Comparison of ENCODE assay signal across 9 mouse cellular contexts in the genomic region with DNA sequence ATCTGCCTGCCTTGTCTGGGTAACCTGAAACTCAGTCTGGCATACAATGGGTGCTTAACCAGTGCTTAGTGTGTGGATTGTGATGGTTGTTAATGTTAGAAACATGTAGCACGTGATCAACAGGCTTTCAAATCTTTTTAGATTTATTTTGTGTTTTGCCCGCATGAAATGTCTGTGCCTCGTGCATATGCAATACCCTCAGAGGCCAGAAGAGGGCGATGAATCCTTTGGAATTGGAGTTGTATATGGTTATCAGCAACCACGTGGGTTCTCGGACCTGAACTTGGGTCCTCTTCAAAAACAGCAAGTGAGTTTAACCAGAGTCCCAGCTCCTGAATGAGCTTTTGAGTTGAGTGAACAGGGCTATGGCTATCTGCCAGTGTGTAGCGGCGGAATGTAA.
DNase-seq lines count a peak whose midpoint lies in the region; ATAC-seq and TF ChIP-seq lines count a peak whose summit lies in the region.
"Had no signal": no experiment of that assay in that cellular context is flagged by ENCODE, and none has a peak within 500 bp of the region (broad histone marks: within the 10 kb centered on the region; RNA-seq: fewer than 3 reads in every experiment).

No protein-coding gene starts in this region.

- H3K4me1 ChIP-seq in forebrain, postnatal 0 days (ENCODE audit: insufficient read depth), result no peaks in the 10 kb centered on the region
- no peaks in the 10 kb centered on the region; the same call in 1 of the 2 replicates for H3K4me1 ChIP-seq in forebrain, embryonic 14.5 days (ENCODE audit: control insufficient read depth, insufficient read depth, low read length)
- H3K4me1 ChIP-seq in lung, postnatal 0 days (ENCODE audit: insufficient read depth, low read depth, low read length), result no peaks in the 10 kb centered on the region
- H3K4me1 ChIP-seq in midbrain, postnatal 0 days (ENCODE audit: insufficient read depth, low read length), result no peaks in the 10 kb centered on the region
- no peaks in the 10 kb centered on the region for H3K4me1 ChIP-seq in heart, embryonic 11.5 days (ENCODE audit: control insufficient read depth, insufficient read depth, low read length)

- no peak overlapping the region for H3K4me2 ChIP-seq in forebrain, postnatal 0 days (ENCODE audit: low read depth)
- H3K4me2 ChIP-seq in forebrain, embryonic 14.5 days (ENCODE audit: low read length), result no peak overlapping the region
- H3K4me2 ChIP-seq in lung, postnatal 0 days (replicated peaks; ENCODE audit: low read depth, low read length), result no peak overlapping the region
- no peak overlapping the region for H3K4me2 ChIP-seq in midbrain, postnatal 0 days (ENCODE audit: low read depth, low read length, poor library complexity, severe bottlenecking)
- H3K4me2 ChIP-seq in heart, embryonic 11.5 days, result no peak overlapping the region

- H3K27me3 ChIP-seq in forebrain, postnatal 0 days (ENCODE audit: insufficient read depth, low read length), result no peaks in the 10 kb centered on the region
- H3K27me3 ChIP-seq in forebrain, embryonic 14.5 days (replicated peaks; ENCODE audit: control insufficient read depth, insufficient read depth, low read length), result no peaks in the 10 kb centered on the region
- 0 out of 2 replicates have a peak, but pooled peaks cover 4% of the 10 kb centered on the region for H3K27me3 ChIP-seq in lung, postnatal 0 days (replicated peaks; ENCODE audit: insufficient read depth, low read length)
- H3K27me3 ChIP-seq in midbrain, postnatal 0 days (ENCODE audit: insufficient read depth, low read length), result no peaks in the 10 kb centered on the region
- H3K27me3 ChIP-seq in heart, embryonic 11.5 days (ENCODE audit: control insufficient read depth, insufficient read depth, low read length), result no peaks in the 10 kb centered on the region

- H3K36me3 ChIP-seq in forebrain, postnatal 0 days (ENCODE audit: insufficient read depth), result no peaks in the 10 kb centered on the region
- no peaks in the 10 kb centered on the region for H3K36me3 ChIP-seq in forebrain, embryonic 14.5 days (ENCODE audit: control insufficient read depth, insufficient read depth, low read length)
- H3K36me3 ChIP-seq in lung, postnatal 0 days (ENCODE audit: insufficient read depth, low read length), result no peaks in the 10 kb centered on the region
- no peaks in the 10 kb centered on the region for H3K36me3 ChIP-seq in midbrain, postnatal 0 days (ENCODE audit: insufficient read depth, low read length)
- no peaks in the 10 kb centered on the region for H3K36me3 ChIP-seq in heart, embryonic 11.5 days (ENCODE audit: control insufficient read depth, insufficient read depth, low read length)

- no peak for DNase-seq in forebrain, postnatal 0 days
- DNase-seq in forebrain, embryonic 14.5 days (ENCODE audit: low spot score), result no peak
- DNase-seq in lung, postnatal 0 days (ENCODE audit: low spot score), result no peak
- DNase-seq in lung, postnatal 14 days, result no peak
- DNase-seq in WW6 (ENCODE audit: low read depth, low spot score), result peak; percentile 33
- no peak for DNase-seq in midbrain, postnatal 0 days (ENCODE audit: low spot score)
- no peak for DNase-seq in spleen, postnatal 36 days (ENCODE audit: low spot score in 2 of 2)
- DNase-seq: cerebellum, adult 9-11 months had no signal

- ATAC-seq in forebrain, postnatal 0 days, result no peak
- ATAC-seq in forebrain, embryonic 14.5 days, result no peak
- ATAC-seq in lung, postnatal 0 days, result no peak
- ATAC-seq in midbrain, postnatal 0 days (ENCODE audit: low FRiP score), result no peak
- ATAC-seq in heart, embryonic 11.5 days (replicated peaks; ENCODE audit: insufficient number of reproducible peaks, low FRiP score, low TSS enrichment), result no peak

- WGBS in forebrain, postnatal 0 days, result 70% methylated on average over 8 of the region's 8 CpGs
- 64% methylated on average over 8 of the region's 8 CpGs for WGBS in forebrain, embryonic 14.5 days
- WGBS in lung, postnatal 0 days, result 62% methylated on average over 8 of the region's 8 CpGs
- WGBS in midbrain, postnatal 0 days, result 70% methylated on average over 8 of the region's 8 CpGs
- 59% methylated on average over 8 of the region's 8 CpGs for WGBS in heart, embryonic 11.5 days (ENCODE audit: insufficient replicate concordance)

- TF ChIP-seq CTCF in forebrain, postnatal 0 days (IDR thresholded peaks at IDR 0.05; ENCODE audit: low read depth), result peak; percentile 60
- peak; percentile 55 for TF ChIP-seq CTCF in lung, postnatal 0 days (IDR thresholded peaks at IDR 0.05)
- peak; percentile 61 for TF ChIP-seq CTCF in midbrain, postnatal 0 days (IDR thresholded peaks at IDR 0.05)

- H3K9me3 ChIP-seq in forebrain, postnatal 0 days (ENCODE audit: low read length), result no peaks in the 10 kb centered on the region
- H3K9me3 ChIP-seq in forebrain, embryonic 14.5 days (replicated peaks; ENCODE audit: control insufficient read depth, low read length), result no peaks in the 10 kb centered on the region
- H3K9me3 ChIP-seq in lung, postnatal 0 days (ENCODE audit: low read length), result no peaks in the 10 kb centered on the region
- no peaks in the 10 kb centered on the region for H3K9me3 ChIP-seq in midbrain, postnatal 0 days (ENCODE audit: low read length)
- no peaks in the 10 kb centered on the region for H3K9me3 ChIP-seq in heart, embryonic 11.5 days (replicated peaks; ENCODE audit: control insufficient read depth, low read length)

- no peak overlapping the region for H3K4me3 ChIP-seq in forebrain, postnatal 0 days (ENCODE audit: low read depth, low read length)
- H3K4me3 ChIP-seq in forebrain, embryonic 14.5 days (ENCODE audit: low read depth, low read length), result no peak overlapping the region
- H3K4me3 ChIP-seq in lung, postnatal 0 days (ENCODE audit: low read depth, low read length), result no peak overlapping the region
- no peak overlapping the region for H3K4me3 ChIP-seq in midbrain, postnatal 0 days (ENCODE audit: low read depth, low read length)
- H3K4me3 ChIP-seq in heart, embryonic 11.5 days (ENCODE audit: low read depth, low read length), result no peak overlapping the region

- H3K27ac ChIP-seq in forebrain, postnatal 0 days (ENCODE audit: low read depth, low read length), result no peak overlapping the region
- H3K27ac ChIP-seq in forebrain, embryonic 14.5 days (ENCODE audit: low read depth, low read length), result no peak overlapping the region
- H3K27ac ChIP-seq in lung, postnatal 0 days (ENCODE audit: low read length), result no peak overlapping the region
- no peak overlapping the region for H3K27ac ChIP-seq in midbrain, postnatal 0 days (ENCODE audit: low read depth, low read length)
- H3K27ac ChIP-seq in heart, embryonic 11.5 days (ENCODE audit: low read depth, low read length), result no peak overlapping the region

- H3K9ac ChIP-seq in forebrain, postnatal 0 days, result no peak overlapping the region
- no peak overlapping the region for H3K9ac ChIP-seq in forebrain, embryonic 14.5 days (ENCODE audit: low read length)
- no peak overlapping the region for H3K9ac ChIP-seq in lung, postnatal 0 days (replicated peaks; ENCODE audit: low read depth)
- no peak overlapping the region for H3K9ac ChIP-seq in midbrain, postnatal 0 days (replicated peaks; ENCODE audit: low read length, poor library complexity, severe bottlenecking)
- no peak overlapping the region for H3K9ac ChIP-seq in heart, embryonic 11.5 days (ENCODE audit: low read depth, low read length)

- no peak for TF ChIP-seq EP300 in lung, postnatal 0 days (IDR thresholded peaks at IDR 0.05)
